Mouse (Mus musculus): Measurements from ENCODE around the gene Muc1. TPM values are rescaled to one million over a fixed set of nuclear protein-coding genes. Genes with fewer than 3 reads are reported as not detected.

The Muc1 gene
- polyA plus RNA-seq, 1 experiment = 0.67 TPM

DNA sequence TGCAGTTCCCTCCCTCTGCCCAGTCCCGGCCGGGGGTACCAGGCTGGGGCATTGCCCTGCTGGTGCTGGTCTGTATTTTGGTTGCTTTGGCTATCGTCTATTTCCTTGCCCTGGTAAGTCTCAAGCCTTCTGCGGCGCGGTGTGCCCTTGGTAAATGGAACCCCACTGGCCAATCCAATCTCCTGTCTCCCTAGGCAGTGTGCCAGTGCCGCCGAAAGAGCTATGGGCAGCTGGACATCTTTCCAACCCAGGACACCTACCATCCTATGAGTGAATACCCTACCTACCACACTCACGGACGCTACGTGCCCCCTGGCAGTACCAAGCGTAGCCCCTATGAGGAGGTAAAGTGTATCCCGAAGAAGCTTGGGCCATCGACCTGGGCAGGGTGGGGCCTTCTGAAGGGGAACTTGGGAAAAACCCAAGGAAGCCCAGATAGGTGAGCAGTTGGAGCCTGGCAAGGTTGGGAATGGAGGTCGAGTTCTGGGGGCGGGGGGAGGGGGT is 3.0 kb downstream of the Muc1 start:
- 68% methylated on average over 16 of the region's 16 CpGs for WGBS
- peaks cover 3% of the 10 kb centered on the region; the same call in 1 of the 2 replicates for H3K4me1 ChIP-seq (ENCODE audit: control insufficient read depth, insufficient read depth, low read length)
- no peak for TF ChIP-seq CTCF (IDR thresholded peaks at IDR 0.05; ENCODE audit: control insufficient read depth, insufficient read depth, low read length)
- TF ChIP-seq POLR2A (IDR thresholded peaks at IDR 0.05; ENCODE audit: borderline replicate concordance, control insufficient read depth, low read depth, low read length) = no peak
- no peak overlapping the region for H3K4me3 ChIP-seq (replicated peaks; ENCODE audit: control insufficient read depth, low read depth, low read length)
- no peak overlapping the region for H3K27ac ChIP-seq (ENCODE audit: control insufficient read depth, insufficient read depth, low read depth, low read length, poor library complexity)

DNA sequence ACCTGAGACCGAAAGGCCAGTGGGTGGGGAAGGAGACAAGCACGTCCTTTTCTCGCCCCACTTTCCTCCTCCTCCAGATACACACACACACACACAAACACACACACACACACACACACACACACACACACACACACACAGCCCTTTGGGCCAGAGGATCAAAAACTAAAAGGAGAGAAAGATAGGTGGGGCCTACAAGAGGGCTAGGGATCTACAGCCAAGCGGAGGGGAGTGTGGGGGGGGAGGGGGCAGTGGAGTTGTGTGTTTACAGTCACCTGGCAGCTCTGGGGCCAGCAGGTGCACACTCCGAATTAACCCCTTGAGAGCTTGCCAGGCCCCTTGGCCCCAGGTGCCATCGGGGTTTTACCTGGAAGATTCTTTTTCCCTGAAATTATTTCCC is 3.8 kb downstream of the Muc1 start:
- Histone ChIP-seq H3K4me1 (ENCODE audit: control insufficient read depth, insufficient read depth, low read length) (peaks cover 3% of the 10 kb centered on the region; the same call in 1 of the 2 replicates), H3K4me3 (replicated peaks; ENCODE audit: control insufficient read depth, low read depth, low read length) (no peak overlapping the region), H3K27ac (ENCODE audit: control insufficient read depth, insufficient read depth, low read depth, low read length, poor library complexity) (no peak overlapping the region)
- TF ChIP-seq POLR2A (IDR thresholded peaks at IDR 0.05; ENCODE audit: borderline replicate concordance, control insufficient read depth, low read depth, low read length) (no peak), CTCF (IDR thresholded peaks at IDR 0.05; ENCODE audit: control insufficient read depth, insufficient read depth, low read length) (no peak)
- WGBS = 79% methylated on average over 6 of the region's 6 CpGs

DNA sequence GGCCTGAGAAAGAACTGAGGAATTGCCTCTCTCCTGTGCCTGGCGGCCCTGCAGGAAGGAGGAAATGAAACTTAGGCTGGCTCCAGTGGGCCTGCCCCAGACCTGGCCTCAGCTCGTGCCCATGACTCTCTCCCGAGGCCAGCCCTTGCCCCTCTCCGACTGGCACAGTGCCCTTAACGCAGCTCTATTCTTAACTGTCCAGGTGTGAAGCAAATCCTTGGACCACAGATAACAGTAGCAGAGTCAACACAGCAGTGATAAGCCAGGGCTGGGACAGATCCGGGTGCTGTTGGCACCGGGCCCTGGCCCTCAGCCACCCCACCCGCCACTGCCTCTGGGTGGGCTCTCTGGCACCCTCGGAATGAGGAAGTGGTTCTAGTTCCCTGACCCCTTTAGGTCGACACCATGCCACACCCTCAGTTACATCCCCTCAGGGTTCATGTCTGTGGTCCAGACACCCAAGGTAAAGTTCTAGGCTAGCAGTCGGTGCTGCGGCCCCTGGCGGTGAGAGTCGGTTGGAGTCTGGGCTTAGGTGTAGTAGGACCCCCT is 4.8 kb downstream of the Muc1 start:
- Histone ChIP-seq H3K4me3 (replicated peaks; ENCODE audit: control insufficient read depth, low read depth, low read length) (no peak overlapping the region), H3K27ac (ENCODE audit: control insufficient read depth, insufficient read depth, low read depth, low read length, poor library complexity) (peak overlapping the region; percentile 76), H3K4me1 (ENCODE audit: control insufficient read depth, insufficient read depth, low read length) (peaks cover 3% of the 10 kb centered on the region; the same call in 1 of the 2 replicates)
- TF ChIP-seq CTCF (IDR thresholded peaks at IDR 0.05; ENCODE audit: control insufficient read depth, insufficient read depth, low read length) = peak; percentile 30; the same call in 1 of the 2 replicates
- no peak for TF ChIP-seq POLR2A (IDR thresholded peaks at IDR 0.05; ENCODE audit: borderline replicate concordance, control insufficient read depth, low read depth, low read length)
- WGBS = 8% methylated on average over 14 of the region's 14 CpGs

DNA sequence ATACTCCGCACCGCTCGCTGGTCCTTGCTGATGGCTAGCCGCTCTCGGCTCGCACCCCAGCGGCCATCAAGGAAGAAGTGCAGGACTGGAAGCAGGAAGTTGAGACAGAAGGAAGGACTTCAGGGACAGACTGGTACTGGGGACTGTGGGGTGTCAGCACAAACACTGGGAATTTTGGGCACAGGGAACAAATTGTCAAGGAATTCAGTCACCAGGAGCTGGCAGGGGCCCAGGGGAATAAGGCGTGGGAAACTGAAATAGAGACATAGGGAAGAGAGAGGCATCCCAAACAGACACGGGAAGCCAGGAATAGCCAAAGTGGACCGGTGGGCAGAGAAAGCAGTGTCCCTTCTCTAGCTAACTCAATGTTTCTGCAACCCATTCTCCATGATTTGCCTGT is 7.7 kb downstream of the Muc1 start:
- no peak for TF ChIP-seq POLR2A (IDR thresholded peaks at IDR 0.05; ENCODE audit: borderline replicate concordance, control insufficient read depth, low read depth, low read length)
- no peak for TF ChIP-seq CTCF (IDR thresholded peaks at IDR 0.05; ENCODE audit: control insufficient read depth, insufficient read depth, low read length)
- Histone ChIP-seq H3K4me3 (replicated peaks; ENCODE audit: control insufficient read depth, low read depth, low read length) (no peak overlapping the region), H3K4me1 (ENCODE audit: control insufficient read depth, insufficient read depth, low read length) (peaks cover 3% of the 10 kb centered on the region; the same call in 1 of the 2 replicates), H3K27ac (ENCODE audit: control insufficient read depth, insufficient read depth, low read depth, low read length, poor library complexity) (no peak overlapping the region)
- 81% methylated on average over 10 of the region's 10 CpGs for WGBS

DNA sequence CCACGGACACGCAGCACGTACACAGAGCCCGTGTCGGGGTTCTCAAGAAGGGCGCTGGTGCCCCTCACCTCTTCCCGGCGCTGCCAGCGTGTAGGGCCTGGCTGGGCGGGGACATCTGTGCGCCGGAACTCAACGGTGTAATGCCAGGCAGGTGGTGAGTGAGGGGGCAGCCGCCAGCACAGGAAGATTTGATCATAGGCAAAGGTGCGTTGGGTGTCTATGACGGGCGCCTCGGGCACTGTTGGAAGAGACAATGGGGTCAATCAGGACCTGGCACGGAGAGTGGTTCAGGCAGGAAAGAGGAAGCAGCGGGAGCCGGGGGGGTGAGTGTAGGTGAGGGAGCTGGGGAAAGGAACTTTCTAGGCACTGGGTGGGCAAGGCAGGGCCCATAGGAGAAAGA is 8.8 kb downstream of the Muc1 start:
- TF ChIP-seq POLR2A (IDR thresholded peaks at IDR 0.05; ENCODE audit: borderline replicate concordance, control insufficient read depth, low read depth, low read length) = no peak
- no peak for TF ChIP-seq CTCF (IDR thresholded peaks at IDR 0.05; ENCODE audit: control insufficient read depth, insufficient read depth, low read length)
- Histone ChIP-seq H3K4me3 (replicated peaks; ENCODE audit: control insufficient read depth, low read depth, low read length) (no peak overlapping the region), H3K4me1 (ENCODE audit: control insufficient read depth, insufficient read depth, low read length) (peaks cover 3% of the 10 kb centered on the region; the same call in 1 of the 2 replicates), H3K27ac (ENCODE audit: control insufficient read depth, insufficient read depth, low read depth, low read length, poor library complexity) (no peak overlapping the region)
- WGBS = 79% methylated on average over 21 of the region's 21 CpGs

DNA sequence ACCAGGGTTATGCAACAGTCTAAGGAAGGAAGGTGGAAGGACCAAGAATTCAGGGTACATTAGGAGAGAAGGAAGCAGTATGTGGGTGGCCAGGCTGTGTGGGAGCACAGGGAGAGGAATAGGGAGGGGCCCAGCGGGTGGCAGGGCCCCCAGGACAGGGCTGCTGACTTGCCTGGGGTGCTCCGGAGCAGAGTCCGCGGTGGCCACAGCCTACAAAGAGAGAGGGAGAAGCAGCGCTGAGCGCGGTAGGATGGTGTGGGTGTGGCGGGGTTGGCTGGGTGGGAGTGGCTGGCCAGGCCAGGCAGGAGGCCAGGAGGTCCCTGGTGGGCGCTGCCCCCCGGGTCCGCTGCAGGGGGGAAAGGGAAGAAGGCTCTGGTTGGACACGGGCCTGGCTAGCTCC is 9.6 kb downstream of the Muc1 start:
- no peak for TF ChIP-seq CTCF (IDR thresholded peaks at IDR 0.05; ENCODE audit: control insufficient read depth, insufficient read depth, low read length)
- TF ChIP-seq POLR2A (IDR thresholded peaks at IDR 0.05; ENCODE audit: borderline replicate concordance, control insufficient read depth, low read depth, low read length) = no peak
- no peak overlapping the region for H3K4me3 ChIP-seq (replicated peaks; ENCODE audit: control insufficient read depth, low read depth, low read length)
- H3K27ac ChIP-seq (ENCODE audit: control insufficient read depth, insufficient read depth, low read depth, low read length, poor library complexity) = no peak overlapping the region
- WGBS = 77% methylated on average over 11 of the region's 12 CpGs
- peaks cover 2% of the 10 kb centered on the region; the same call in 1 of the 2 replicates for H3K4me1 ChIP-seq (ENCODE audit: control insufficient read depth, insufficient read depth, low read length)

DNA sequence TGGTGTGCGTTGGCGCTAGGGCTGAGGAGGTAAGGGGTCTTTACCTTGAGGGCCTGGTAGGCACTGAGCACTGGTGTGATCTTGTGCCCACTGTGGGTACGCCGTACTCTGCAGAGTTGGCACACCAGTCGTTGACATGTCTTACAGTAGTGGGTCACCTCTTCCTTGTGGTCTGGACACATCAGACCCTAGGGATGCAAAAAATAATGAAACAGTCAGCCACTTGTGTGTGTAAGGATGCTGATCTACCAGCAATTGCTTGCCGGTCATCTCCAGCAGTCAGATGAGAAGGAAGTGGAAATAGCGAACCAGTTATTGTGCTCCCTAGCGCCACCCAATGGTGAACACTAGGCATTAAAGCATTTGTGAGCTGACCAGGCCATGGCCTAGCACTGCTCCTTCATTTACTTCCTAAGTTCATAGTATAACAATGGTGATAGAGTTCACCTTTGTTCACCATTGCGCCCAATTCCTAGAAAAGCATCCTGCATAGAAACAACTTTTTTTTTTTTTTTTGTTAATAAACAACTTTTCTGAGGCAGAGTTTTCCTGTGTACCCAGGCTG is 13.6 kb downstream of the Muc1 start:
- H3K4me1 ChIP-seq (ENCODE audit: control insufficient read depth, insufficient read depth, low read length) = peaks cover 3% of the 10 kb centered on the region
- no peak overlapping the region for H3K27ac ChIP-seq (ENCODE audit: control insufficient read depth, insufficient read depth, low read depth, low read length, poor library complexity)
- WGBS = 57% methylated on average over 9 of the region's 9 CpGs
- TF ChIP-seq POLR2A (IDR thresholded peaks at IDR 0.05; ENCODE audit: borderline replicate concordance, control insufficient read depth, low read depth, low read length) = no peak
- peak; percentile 72 for TF ChIP-seq CTCF (IDR thresholded peaks at IDR 0.05; ENCODE audit: control insufficient read depth, insufficient read depth, low read length)
- H3K4me3 ChIP-seq (replicated peaks; ENCODE audit: control insufficient read depth, low read depth, low read length) = no peak overlapping the region

DNA sequence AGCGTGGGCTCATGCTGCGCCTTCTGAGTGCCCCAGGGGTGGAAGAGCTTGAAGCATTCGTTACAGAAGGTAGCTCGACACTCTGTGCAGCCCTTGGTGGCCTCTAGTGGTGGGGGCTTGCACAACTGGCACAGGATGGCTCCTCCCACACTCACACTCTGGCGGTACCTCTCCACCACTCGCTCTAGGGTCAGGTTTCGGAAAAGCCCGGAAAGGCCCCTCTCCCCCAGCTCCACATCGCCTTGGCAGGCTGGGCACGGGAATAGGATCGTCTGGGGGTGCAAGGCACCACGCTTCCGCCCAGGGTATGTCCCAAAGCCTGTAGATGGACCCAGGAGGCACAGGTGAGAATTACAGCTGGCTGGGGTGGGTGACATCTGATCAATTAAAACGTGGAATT is 14.8 kb downstream of the Muc1 start:
- H3K27ac ChIP-seq (ENCODE audit: control insufficient read depth, insufficient read depth, low read depth, low read length, poor library complexity) = no peak overlapping the region
- H3K4me3 ChIP-seq (replicated peaks; ENCODE audit: control insufficient read depth, low read depth, low read length) = no peak overlapping the region
- WGBS = 11% methylated on average over 14 of the region's 14 CpGs
- peaks cover 3% of the 10 kb centered on the region for H3K4me1 ChIP-seq (ENCODE audit: control insufficient read depth, insufficient read depth, low read length)
- TF ChIP-seq POLR2A (IDR thresholded peaks at IDR 0.05; ENCODE audit: borderline replicate concordance, control insufficient read depth, low read depth, low read length) (no peak), CTCF (IDR thresholded peaks at IDR 0.05; ENCODE audit: control insufficient read depth, insufficient read depth, low read length) (peak; percentile 58)
